Mouse (Mus musculus) small intestine, adult 2 months (tissue): ENCODE results near the gene Hic1.

Experiments used
- CTCF ChIP-seq: fragments of 200-500 bp; IDR thresholded peaks from 2 replicates; pipeline ENCODE4 v1.5.1; 2012; ENCODE audit warnings: low read depth, mild to moderate bottlenecking, control low read depth, inconsistent platforms, low read length, moderate library complexity, mixed read lengths; ENCODE audit not compliant: insufficient replicate concordance, insufficient read length; ENCODE audit errors: extremely low read depth
- POLR2A ChIP-seq: fragments of 200-500 bp; IDR thresholded peaks from 2 replicates; pipeline ENCODE4 v1.6.1; 2012; ENCODE audit warnings: low read depth, mild to moderate bottlenecking, control low read depth, inconsistent platforms, low read length, moderate library complexity

DNA sequence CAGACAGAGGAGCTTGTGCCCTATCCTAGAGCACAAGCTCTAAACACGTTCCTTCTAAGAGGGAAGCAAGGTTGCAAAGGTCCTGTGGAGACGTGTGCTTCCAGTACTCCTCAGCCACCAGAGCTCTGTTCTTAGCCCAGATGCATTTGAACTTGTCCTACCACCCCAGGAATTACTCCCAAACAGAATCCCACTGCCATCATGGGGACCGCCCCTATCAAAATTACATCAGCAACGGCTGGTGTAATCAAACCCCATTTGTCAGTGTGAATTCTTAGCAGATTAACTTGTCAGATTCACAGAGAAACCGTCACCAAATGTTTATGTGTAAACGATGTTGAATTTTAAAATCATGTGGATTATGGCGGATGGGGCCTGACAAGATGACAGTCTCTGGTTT lies 8.4 kb downstream of the Hic1 start:
- TF ChIP-seq CTCF = no peak
- TF ChIP-seq POLR2A = no peak
